Mouse (Mus musculus): Measurements from ENCODE around the gene Zbtb8os.

The Zbtb8os gene

DNA sequence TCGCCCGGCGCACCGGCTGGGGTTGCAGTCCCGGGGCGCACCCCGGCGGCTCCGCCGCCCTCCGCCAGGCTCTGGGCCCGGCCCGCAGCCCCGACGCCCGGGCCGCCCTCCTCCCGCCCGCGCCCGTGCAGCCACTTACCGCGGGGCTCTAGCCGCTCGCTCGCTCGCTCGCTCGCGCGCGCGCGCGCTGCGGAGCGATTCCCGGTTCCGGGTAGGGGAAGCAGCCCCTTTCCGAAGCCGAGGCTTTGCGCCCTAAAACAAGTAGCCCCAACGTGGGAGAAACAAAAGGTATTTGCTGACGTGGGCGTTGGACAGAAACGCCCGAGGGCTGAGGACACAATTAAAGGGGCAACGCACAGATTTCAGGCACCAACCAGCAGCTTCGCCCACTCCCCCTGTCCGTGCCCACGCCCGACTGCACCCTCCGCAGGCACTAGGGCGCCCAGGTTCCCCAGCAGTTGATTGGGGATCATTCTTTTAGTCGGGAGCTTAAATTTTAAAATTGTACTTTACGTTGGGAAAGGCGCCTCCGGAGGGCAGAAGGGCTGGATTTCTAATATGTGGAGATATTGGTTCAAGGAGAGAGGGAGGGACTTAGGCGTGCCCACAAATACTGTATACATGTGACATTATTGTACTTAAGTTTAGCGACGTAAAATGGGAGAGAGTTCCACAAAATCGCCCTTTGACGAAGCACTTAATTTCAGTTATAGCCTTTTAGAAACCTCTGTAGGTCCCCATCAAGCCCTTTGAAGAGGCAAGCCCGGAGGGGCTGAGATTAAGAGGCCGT, 42.3 kb downstream of the Zbtb8os start, which contains the start of gene Zbtb8a:
TSS of gene Zbtb8a (minus strand) at position 516 of the 790 bp plus-strand sequence.
- peak; percentile 19 to 51 for DNase-seq

GRCm38 (mm10) chr4:129379805-129380204, 44.3 kb downstream of the Zbtb8os start:
- no peak for DNase-seq

DNA sequence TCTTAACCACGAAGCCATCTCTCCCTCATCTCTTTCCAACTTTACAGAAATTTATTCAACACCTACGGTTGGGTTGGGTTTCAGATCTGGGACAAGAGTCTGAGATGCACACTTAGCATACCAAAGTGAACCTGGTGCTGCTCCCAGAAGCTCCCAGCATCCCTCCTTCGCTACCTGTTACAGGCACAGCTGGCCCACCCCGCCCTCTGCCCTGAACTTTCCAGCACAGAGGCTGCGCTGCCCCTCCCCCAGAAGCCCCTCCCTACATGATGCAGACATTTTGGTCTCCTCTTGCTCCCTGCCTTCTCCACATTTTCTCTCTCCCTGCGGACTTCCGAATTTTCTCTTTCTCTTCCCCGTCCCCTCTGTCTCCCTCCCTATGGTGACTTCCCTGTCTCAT, 45.7 kb downstream of the Zbtb8os start:
- DNase-seq = no peak

DNA sequence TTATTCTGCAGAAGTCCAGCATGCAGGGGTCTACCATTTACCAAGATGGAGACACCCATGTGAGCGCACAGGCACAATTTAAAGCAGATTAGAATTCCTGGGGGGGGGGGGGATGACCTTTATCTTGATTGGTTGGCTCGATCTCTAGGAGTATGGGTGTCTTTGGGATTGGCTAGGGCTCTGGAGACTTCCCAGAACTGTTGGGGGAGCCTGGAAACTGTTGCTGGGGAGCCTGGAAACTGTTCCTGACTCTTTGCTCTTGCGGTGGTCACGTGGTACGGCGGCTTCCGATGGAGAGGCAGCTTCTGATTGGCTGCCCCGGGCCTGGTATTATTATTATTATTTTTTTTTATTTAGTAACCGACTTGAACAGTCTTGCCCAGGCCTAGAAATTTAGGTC, 46.5 kb downstream of the Zbtb8os start:
- no peak for DNase-seq

DNA sequence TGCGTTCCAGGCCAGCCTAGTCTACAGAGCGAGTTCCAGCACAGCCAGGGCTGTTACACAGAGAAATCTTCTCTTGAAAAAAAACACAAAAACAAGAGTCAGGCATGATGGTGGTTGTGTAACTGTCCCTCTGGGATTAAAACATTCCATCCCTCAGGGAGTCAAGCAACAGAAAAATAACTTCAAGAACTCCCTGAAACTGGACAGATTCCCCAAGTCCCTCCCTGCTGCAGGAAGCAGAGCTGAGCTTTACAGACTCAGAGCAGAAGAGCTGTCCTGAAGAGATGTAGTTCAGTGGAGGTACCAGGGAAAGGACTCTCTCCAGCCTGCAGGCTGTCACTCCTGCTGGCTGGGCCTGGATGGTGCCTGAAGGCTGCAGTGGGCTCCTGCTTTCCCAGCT, 47.0 kb downstream of the Zbtb8os start:
- DNase-seq = no peak

DNA sequence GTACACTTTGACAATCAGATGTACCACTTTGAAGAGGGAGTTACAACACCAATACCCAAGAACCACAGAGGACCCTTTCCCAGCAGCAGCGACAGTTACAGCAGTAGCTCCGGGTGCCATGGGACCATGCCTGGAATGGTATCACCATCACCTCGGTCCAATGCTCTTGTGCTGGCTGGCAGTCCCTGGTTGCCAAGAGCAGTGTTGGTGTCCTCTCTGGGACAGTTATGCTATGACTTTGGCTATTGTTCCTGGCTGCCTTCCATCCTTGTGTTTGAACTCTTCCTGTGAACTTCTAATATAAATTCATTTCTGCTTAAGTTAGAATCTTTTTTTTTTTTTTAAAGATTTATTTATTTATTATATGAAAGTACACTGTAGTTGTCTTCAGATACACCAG, 48.1 kb downstream of the Zbtb8os start:
- DNase-seq = no peak

GRCm38 (mm10) chr4:129384440-129384839, 48.9 kb downstream of the Zbtb8os start:
- DNase-seq = no peak

GRCm38 (mm10) chr4:129385685-129386084, 50.2 kb downstream of the Zbtb8os start:
- DNase-seq = no peak

GRCm38 (mm10) chr4:129386269-129386946, 50.9 kb downstream of the Zbtb8os start:
- no peak for DNase-seq

DNA sequence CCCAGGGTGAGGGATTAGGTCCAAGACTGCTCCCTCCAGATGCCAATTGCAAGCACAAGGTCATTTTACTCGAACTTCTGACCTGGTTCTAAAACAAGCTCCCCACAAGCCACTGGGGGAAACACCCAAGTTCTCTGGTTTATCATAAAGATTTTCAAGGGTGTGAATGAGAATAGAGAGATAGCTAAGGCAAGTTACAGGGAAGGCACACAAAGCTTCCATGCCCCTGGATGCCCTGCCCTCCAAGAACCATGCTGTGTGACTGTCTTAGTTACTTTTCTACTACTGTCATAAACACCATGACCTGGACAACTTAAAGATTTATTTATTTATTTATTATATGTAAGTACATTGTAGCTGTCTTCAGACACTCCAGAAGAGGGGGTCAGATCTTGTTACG, 51.5 kb downstream of the Zbtb8os start:
- DNase-seq = no peak

- DNase-seq = no peak
Measured at GRCm38 (mm10) chr4:129388404-129388803, 52.9 kb downstream of the Zbtb8os start.

DNA sequence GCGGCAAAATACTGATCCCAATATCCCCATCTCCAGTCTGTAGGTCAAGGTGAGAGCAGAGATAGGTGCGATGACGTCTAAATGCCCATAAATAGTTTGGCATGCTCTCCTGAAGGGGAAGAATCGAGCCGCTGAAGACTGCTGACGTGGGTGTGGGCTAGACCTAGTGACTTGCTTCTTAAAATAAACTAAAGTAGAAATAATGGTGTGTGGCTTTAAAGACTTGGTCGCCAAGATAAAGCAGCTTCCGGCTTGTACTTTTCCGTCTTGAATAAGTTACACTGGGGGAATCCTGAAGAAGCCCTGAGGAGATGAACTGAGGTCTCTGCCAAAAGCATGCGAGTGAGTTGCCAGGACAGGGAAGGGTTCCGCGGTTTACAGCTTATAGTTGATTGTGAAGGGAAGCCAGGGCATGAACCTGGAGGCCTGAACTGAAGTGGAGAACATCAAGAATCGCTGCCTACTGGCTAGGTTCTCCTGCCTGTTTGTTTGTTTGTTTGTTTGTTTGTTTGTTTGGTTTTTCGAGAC, 54.8 kb downstream of the Zbtb8os start:
- DNase-seq = no peak

GRCm38 (mm10) chr4:129390936-129391557, 55.6 kb downstream of the Zbtb8os start:
- DNase-seq = no peak

- no peak for DNase-seq
Measured at GRCm38 (mm10) chr4:129394089-129394870, 58.8 kb downstream of the Zbtb8os start.

DNA sequence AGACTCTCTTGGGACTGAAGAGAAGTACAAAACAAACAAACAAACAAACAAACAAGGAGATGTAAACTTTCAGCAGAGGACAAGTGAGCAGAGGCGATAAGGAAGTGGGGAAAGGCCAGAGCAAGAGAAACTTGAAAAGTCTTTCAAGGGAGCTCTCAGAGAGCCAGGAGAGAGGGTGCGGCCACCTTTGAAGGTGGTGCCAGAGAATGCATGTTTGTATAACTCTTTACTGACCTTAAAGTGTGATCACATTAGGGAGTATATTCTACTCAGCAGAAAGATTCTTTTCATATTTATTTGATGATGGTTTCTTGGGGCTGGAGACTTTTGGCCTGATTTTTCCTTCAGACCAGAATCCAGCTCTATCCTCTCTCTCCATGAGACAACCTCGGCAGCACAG, 61.5 kb downstream of the Zbtb8os start:
- DNase-seq = no peak

- no peak for DNase-seq
Measured at GRCm38 (mm10) chr4:129399813-129400212, 64.3 kb downstream of the Zbtb8os start.
